ENCODE assay signal across 8 mouse cellular contexts in genomic region chrX:141475110-141475509, GRCm38 (mm10). TPM values are rescaled to one million over a fixed set of nuclear protein-coding genes. Genes with fewer than 3 reads are reported as not detected.
A peak's percentile ranks its signal among the peaks of the same experiment; 100 is the strongest.
DNase-seq lines count a peak whose midpoint lies in the region; ATAC-seq lines count a peak whose summit lies in the region.

TSS of gene Col4a5 (plus strand) at chrX:141475385.

- peak within 1 kb of the TSS; percentile 66 for H3K4me2 ChIP-seq in hindbrain, embryonic 14.5 days (replicated peaks)

- H3K9ac ChIP-seq in hindbrain, embryonic 14.5 days: peak within 1 kb of the TSS; percentile 44

- H3K4me1 ChIP-seq in hindbrain, embryonic 14.5 days (replicated peaks; ENCODE audit: control insufficient read depth, insufficient read depth, low read length): no peaks in the 10 kb centered on the region

- peak; percentile 72; the same call in 1 of the 2 replicates for ATAC-seq in hindbrain, embryonic 14.5 days (ENCODE audit: low FRiP score)

- H3K9me3 ChIP-seq in hindbrain, embryonic 14.5 days (ENCODE audit: control insufficient read depth, low read length): no peaks in the 10 kb centered on the region

- peak; percentile 50 for DNase-seq in adrenal gland, adult 8-10 months
- peak; percentile 19 to 53 for DNase-seq in cerebellum, postnatal 4 days (ENCODE audit: low spot score in 2 of 2)
- DNase-seq in gastrocnemius, adult 8-10 months (ENCODE audit: low spot score in 2 of 2): peak; percentile 13 to 15
- DNase-seq in hindbrain, embryonic 14.5 days (ENCODE audit: low spot score): peak; percentile 69
- peak; percentile 8 to 27 for DNase-seq in left cerebral cortex, adult 18-20 months (ENCODE audit: low spot score in 2 of 2)
- peak; percentile 65 to 80 for DNase-seq in lung, postnatal 4 days
- peak; percentile 45 for DNase-seq in retina, postnatal 7 days (ENCODE audit: low read depth, low spot score)
- no peak for DNase-seq in T-cell, adult 2 months (ENCODE audit: low spot score)

- peak within 1 kb of the TSS; percentile 38 for H3K4me3 ChIP-seq in hindbrain, embryonic 14.5 days (replicated peaks; ENCODE audit: low read length)

- H3K27me3 ChIP-seq in hindbrain, embryonic 14.5 days (ENCODE audit: control insufficient read depth, insufficient read depth, low read length): peaks cover 47% of the 10 kb centered on the region

- WGBS in hindbrain, embryonic 14.5 days: 14% methylated on average over 13 of the region's 13 CpGs

- no peak within 1 kb of the TSS for H3K27ac ChIP-seq in hindbrain, embryonic 14.5 days

- no peaks in the 10 kb centered on the region for H3K36me3 ChIP-seq in hindbrain, embryonic 14.5 days (replicated peaks; ENCODE audit: control insufficient read depth, insufficient read depth)

RNA-seq across cellular contexts. Expression of gene Col4a5, which starts in this region (rescaled TPM):
- 1 to 10 TPM; 4.8 to 7.8 (median 6.5) TPM for total RNA-seq in adrenal gland, adult 8-10 months (2022)
- 1 to 10 TPM; 1.1 to 1.4 (median 1.2) TPM for total RNA-seq in gastrocnemius, adult 8-10 months (2022)
- polyA plus RNA-seq in hindbrain, embryonic 14.5 days (2014; fragmentation: Nextera tagmentation; extraction: Ambion mirVana): 13.9 and 15.9 TPM in 2 replicates
- total RNA-seq in left cerebral cortex, adult 18-20 months (2021): 1 to 10 TPM; 1.9 to 2.3 TPM
